Mouse (Mus musculus): ENCODE results near the gene Tab3. TPM values are rescaled to one million over a fixed set of nuclear protein-coding genes. Genes with fewer than 3 reads are reported as not detected.

Gene Tab3
- polyA plus RNA-seq, 1 experiment from 2014 or later, result 5.6 TPM

DNA sequence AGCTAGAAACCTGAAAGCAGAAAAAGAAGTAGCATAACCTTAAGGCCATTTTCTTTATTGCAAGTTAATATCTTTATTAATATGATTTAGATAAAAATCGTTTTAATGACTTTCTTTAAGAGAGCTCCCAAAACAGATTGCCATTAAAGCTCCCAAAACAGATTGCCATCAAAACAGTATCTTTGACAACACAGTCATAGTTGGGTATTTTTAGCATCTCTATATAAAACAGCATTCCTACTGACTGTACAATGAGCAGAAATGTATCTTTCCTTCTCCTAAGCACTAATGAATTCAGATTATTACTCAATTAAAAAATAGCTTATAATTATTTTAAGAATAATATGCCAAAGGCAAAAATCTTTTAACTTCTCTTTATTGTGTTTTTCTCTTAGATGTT lies 108.3 kb downstream of the Tab3 start:
- Histone ChIP-seq H3K27ac (no peak overlapping the region), H3K36me3 (no peaks in the 10 kb centered on the region), H3K4me1 (no peaks in the 10 kb centered on the region), H3K4me3 (no peak overlapping the region), H3K27me3 (ENCODE audit: insufficient read depth, poor library complexity, severe bottlenecking) (no peaks in the 10 kb centered on the region), H3K9me3 (no peaks in the 10 kb centered on the region)
- no peak for DNase-seq (ENCODE audit: low spot score)
- WGBS, result 41% methylated on average over 1 of the region's 1 CpGs

DNA sequence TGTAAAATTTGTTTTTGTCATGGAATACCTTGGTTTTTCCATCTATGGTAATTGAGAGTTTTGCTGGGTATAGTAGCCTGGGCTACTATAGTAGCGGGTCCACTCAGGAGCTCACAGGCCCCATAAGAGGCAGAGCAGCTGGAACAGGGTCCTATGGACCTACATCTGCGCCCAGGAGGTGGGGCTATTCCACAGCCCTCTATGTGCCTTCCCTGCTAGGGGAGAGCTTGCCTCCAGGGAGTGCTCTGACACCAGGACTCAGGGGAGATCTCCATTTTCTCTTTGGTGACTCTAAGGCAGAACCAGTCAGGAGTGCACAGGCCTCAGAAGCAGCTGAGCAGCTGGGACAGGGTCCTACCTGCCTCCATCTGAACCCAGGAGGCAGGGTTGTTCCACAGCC lies 109.9 kb downstream of the Tab3 start:
- no peaks in the 10 kb centered on the region for H3K4me1 ChIP-seq
- WGBS, result 55% methylated on average over 2 of the region's 2 CpGs

More for the DNA sequence above, 109.9 kb downstream of the Tab3 start:
- H3K36me3 ChIP-seq, result no peaks in the 10 kb centered on the region
- H3K9me3 ChIP-seq, result no peaks in the 10 kb centered on the region
- H3K4me3 ChIP-seq, result no peak overlapping the region
- H3K27me3 ChIP-seq (ENCODE audit: insufficient read depth, poor library complexity, severe bottlenecking), result no peaks in the 10 kb centered on the region
- DNase-seq (ENCODE audit: low spot score), result no peak
- H3K27ac ChIP-seq, result no peak overlapping the region

Small RNAs within 50 kb of the gene (microRNA-seq; reads per million reads assigned to microRNA genes)
- not detected for gene Gm44378

Other genes with a start within 250 kb of the Tab3 start
- 11.4 and 16.2 TPM in 2 replicates for gene Gk, start 202.8 kb downstream of the Tab3 start, polyA plus RNA-seq (2016; fragmentation: Nextera tagmentation; extraction: Ambion mirVana)